Mouse (Mus musculus) kidney, adult 18-20 months (tissue): Measurements from ENCODE around the gene Nav2.

Experiments used
- DNase-seq: peaks from one replicate; pipeline ENCODE4 v3.0.0; 2021

Gene Nav2

DNA sequence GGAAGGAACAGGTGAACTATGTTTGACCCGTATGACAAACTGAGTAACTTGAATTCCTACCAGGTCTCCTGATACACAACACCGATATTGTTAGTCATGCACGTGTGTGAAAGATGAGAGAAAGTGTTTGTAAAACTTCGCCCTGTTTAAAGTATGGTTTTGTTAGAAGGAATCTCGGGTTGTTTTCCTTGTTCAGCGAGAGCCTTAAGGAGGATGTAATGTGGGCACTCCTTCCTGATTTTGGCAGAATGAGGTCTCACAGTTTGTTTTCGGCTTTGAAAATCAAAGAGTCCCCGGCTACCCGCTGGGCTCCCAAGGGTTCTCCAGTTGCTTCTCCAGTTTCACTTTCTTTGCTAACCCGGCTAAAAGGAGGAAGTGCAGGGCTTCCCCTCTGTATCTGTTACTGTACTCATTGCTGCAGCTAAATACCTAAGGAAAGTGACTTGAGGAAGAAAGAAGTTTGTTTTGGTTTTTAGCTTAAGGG, 553.9 kb downstream of the Nav2 start:
- peak; percentile 18 for DNase-seq

DNA sequence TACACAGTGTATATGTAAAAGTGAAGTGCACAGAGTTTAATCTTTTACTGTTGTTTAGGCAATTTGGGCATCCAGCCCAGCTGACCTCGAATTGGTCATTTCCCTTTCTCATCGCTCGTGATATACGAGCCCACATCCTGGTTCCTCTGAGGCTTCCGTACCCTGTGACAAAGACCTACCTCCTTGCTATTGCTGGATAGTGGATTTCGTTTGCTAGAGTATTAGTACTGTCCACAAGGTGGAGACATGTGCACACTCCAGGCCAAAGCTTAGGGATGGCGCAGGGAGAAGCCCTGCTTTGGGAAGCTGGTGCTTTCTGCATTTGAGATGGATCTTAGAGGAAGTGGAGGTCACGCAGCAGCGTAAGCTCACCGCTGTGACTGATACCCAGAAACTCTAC, 559.3 kb downstream of the Nav2 start:
- peak; percentile 60 for DNase-seq

GRCm38 (mm10) chr7:49468492-49469205, 560.1 kb downstream of the Nav2 start:
- no peak for DNase-seq

DNA sequence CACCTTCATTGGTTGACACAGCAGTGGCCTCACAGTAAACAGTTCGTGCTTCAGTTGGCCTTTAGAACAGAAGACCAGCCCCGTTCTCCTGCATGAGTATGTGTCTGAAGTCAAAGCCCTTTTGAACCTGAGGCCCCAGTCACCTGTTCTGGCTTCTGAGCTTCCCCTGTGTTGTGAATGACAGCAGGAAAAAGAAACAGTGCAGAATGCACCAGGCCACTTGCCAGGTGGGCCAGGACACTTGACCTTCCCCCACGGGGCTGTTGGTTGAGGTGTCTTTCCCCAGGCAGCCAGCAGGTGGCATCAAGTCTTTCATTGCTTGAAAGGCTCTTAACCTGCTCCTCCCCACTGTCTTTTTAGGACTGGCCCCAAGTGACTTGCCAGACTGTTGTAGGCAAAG, 562.8 kb downstream of the Nav2 start:
- peak; percentile 79 for DNase-seq

GRCm38 (mm10) chr7:49475282-49475681, 566.8 kb downstream of the Nav2 start:
- no peak for DNase-seq

DNA sequence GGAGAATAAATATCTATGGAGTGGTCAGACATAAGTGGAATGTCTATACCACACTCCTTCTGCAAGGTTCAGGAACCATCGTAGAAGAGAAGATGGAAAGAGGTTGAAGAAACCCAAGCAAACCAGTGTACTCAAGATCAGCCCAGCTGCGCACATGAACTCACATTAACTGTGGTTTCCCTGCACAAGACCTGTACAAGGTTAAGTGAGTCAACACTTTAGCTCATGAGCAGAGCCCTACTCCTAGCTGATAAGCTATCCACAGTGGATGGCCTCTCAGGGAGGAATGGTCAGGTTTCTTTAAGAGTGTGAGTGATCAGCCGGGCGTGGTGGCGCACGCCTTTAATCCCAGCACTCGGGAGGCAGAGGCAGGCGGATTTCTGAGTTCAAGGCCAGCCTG, 567.6 kb downstream of the Nav2 start:
- DNase-seq, result no peak

- peak; percentile 48 for DNase-seq
Measured at GRCm38 (mm10) chr7:49476666-49477065, 568.1 kb downstream of the Nav2 start.

DNA sequence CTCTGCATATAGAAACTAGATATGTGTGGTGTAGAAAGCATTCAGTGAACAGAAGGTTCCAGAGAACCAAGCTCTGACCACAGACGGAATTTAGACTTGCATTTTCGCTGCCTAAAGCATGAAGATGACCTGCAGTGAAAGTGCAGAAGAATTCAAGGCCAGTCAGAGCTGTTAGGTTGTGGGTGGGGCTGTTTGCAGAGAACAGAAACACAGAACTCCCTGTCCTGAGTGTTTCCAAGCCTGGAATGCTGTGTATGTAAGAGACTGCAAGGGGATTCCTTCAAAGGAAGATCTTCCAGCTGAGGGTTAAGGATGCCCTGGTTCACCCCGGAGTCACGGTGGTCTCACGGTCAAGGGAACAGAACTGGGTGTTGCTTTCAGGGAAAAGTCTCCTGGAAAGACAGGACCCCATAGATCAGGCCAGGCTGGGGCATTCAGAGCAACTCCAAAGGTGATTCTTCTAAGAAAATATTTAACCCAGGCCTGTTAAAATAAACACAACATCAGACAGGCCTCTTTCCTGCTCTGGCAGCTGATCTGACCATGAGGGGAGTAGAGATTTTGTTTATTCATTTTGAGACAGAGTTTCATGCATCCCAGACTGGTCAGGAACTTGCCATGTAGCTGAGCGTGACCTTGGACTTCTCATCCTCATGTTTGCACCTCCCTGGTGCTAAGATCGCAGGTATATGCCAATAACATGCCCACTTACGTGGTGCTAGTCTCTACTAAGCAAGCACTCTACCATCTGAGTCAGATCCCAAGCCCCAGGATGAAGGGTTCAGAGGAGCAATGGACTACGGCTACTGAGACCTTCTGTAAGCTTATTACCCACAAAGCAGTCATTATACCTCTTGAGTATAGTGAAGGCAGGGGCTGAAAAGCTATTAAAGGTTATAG, 568.8 kb downstream of the Nav2 start:
- DNase-seq, result peak; percentile 72

GRCm38 (mm10) chr7:49477976-49478349, 569.4 kb downstream of the Nav2 start:
- no peak for DNase-seq

GRCm38 (mm10) chr7:49478886-49479285, 570.4 kb downstream of the Nav2 start:
- DNase-seq, result no peak

DNA sequence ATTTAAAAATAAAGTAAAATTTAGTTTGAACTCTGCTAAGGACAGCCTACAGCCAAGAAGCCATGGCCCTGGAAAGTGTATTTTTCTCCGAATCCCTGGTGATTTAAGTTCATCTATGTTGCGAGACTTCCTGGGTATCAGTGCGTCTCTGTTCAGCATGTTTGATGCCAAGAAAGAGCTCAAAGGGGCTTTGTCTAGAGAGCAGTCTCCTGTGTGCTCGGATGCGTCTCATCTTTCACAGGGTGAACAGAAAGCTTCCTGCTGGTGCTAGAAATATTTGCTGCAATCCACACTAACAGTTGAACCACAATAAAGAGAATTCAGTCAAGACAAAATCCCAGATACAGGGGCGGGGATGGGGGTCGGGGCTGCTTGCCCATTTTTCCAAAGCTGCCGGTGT, 572.4 kb downstream of the Nav2 start:
- DNase-seq, result no peak

GRCm38 (mm10) chr7:49484036-49484744, 575.7 kb downstream of the Nav2 start:
- peak; percentile 63 for DNase-seq

DNA sequence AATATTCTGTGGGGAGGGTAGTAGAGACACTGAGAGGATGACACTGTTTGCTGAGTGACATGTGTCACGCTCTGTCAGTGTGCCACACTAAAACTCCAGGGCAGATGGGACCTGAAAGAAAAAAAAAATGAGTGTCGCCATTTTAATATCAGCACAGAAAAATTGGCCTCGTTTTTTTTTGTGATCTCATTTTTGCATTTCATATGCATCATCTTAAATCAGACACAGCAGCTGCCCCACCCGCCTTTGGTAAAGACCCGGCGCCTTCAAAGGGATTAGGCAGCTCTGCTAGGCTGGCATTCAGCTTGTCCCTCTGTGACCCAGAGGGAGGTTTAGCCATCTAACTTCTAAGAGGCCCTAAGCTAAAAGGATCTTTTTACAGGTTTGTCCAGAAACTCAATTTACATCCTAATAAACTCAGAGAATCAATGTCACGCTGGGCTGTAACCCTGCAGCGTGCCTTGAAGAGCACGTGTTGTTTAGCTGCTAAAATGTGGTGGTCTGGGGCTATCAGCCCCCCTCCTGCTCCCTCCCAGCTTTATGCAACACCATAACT, 576.9 kb downstream of the Nav2 start:
- DNase-seq, result no peak

GRCm38 (mm10) chr7:49487347-49487746, 578.8 kb downstream of the Nav2 start:
- DNase-seq, result no peak

DNA sequence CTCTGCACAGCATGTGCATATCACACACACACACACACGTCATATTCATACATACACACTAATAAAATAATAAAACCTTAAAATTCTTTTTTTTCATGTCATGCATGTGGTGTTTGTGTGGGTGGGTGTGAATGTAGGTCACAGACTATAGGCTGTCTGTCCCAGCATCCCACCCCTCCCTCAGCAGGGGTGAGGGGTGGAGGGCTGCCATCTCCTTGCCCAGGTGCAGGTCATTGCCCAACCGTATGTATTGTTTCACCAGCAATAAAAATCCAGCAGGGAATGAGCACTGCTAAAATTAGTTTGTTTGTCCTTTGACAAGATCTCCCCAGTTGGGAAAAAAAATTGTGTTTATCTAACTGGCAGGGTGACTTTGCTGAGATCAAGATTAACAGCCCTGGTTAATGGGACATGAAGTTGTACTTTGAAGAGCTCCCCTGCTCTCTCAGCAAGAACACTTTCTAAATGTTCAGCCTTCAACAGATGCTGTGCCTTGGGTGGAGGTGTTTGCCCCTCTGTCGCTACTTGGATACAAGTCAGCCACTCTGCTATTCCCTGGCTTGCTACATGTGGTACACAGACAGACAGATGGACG, 580.1 kb downstream of the Nav2 start:
- no peak for DNase-seq

GRCm38 (mm10) chr7:49490814-49491213, 582.3 kb downstream of the Nav2 start:
- DNase-seq, result no peak

DNA sequence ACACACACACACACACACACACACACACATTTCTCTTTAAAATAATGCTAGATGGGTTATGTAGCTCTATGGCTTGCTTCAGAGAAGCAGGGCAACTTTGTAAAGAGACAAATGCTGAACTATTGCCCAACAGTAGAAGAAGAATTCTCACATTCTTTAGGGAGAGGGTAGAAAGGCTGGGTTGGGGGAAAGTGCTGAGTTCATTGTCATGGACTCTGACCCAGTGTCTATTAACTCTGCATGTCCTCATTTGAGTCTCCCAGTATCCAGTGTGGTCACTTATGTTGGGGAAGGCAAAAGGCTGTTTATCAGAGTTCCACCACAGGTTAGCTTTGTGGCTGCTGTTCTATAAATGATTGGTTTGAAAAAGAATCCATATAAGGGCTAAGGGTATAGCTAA, 584.1 kb downstream of the Nav2 start:
- DNase-seq, result no peak

- peak; percentile 68 for DNase-seq
Measured at GRCm38 (mm10) chr7:49493210-49493609, 584.7 kb downstream of the Nav2 start.

DNA sequence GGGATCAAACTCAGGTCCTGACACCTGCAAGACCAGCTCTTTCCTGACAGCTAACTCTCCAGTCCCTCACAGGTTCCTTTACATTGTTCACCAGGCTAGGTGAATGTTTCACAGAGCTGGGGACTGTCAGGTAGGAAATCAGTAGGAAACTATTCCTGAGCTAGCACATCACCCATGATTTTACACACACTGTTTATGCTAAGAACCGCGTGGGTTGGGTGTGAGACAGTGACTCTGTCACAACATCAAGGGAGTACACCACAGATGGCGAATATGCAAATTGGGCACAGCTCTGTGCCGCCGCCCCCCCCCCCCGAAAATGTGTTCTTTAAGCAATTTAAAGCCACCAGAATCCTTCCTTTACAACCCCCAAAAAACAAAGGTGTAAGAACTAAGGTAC, 586.1 kb downstream of the Nav2 start:
- no peak for DNase-seq

DNA sequence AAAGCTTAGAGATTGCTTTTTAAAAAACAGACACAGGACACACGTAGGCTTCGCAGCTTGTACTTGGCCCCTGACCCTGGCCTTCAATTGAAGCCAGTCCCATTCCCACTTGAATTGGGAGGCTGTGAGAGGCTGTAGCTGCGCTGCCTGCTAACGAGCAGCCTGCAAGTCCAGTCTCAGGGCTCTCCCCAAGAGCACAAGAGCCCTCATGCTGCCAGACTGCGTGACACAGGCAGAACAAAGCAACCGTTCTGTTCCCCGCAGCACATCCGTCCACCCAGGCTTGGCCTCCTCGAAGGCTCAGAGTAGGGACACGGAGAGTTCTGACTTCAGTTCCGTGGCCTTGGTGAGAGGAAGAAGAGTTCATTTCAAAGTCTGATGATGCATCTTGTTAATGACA, 587.6 kb downstream of the Nav2 start:
- no peak for DNase-seq

GRCm38 (mm10) chr7:49496766-49497425, 588.4 kb downstream of the Nav2 start:
- DNase-seq, result no peak

GRCm38 (mm10) chr7:49497426-49497892, 588.9 kb downstream of the Nav2 start:
- DNase-seq, result no peak
